In the genomic region with DNA sequence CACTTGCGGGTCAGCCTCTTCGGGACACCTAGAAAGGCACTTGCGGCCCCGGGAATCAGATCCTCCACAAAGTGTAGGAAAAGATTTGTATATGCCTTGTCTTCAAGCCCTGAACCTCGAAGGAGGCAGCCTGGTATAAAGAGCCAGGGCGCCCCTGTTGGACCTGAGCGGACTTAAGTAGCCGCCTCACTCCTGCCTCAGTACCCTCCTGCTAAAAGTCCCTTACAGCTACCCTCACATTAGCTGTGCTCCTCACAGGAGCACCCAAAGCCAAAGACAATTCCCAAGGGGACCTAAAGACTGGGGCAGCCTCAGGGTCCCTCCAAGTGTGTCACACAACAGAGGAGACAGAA, we compare ENCODE assay signal across 9 mouse cellular contexts. TPM values are rescaled to one million over a fixed set of nuclear protein-coding genes. Genes with fewer than 3 reads are reported as not detected.
DNase-seq lines count a peak whose midpoint lies in the region; ATAC-seq and TF ChIP-seq lines count a peak whose summit lies in the region.
"Had no signal": no experiment of that assay in that cellular context is flagged by ENCODE, and none has a peak within 500 bp of the region (broad histone marks: within the 10 kb centered on the region; RNA-seq: fewer than 3 reads in every experiment).

No protein-coding gene starts in this region.

- H3K27ac ChIP-seq in layer of hippocampus, adult 2 months, result 0 out of 2 replicates have a peak overlapping the region, but pooled peaks have one; percentile 28
- H3K27ac ChIP-seq in forebrain, embryonic 11.5 days (ENCODE audit: low read depth, low read length), result no peak overlapping the region
- H3K27ac ChIP-seq in limb, embryonic 13.5 days, result no peak overlapping the region
- H3K27ac ChIP-seq in olfactory bulb, adult 2 months (ENCODE audit: insufficient read depth, low read depth, low read length), result no peak overlapping the region
- H3K27ac ChIP-seq: liver, embryonic 14.5 days had no signal

- peaks cover 14% of the 10 kb centered on the region; the same call in 1 of the 2 replicates for H3K27me3 ChIP-seq in forebrain, embryonic 11.5 days (ENCODE audit: control insufficient read depth, insufficient read depth, low read length)
- peaks cover 35% of the 10 kb centered on the region for H3K27me3 ChIP-seq in limb, embryonic 13.5 days

- H3K4me2 ChIP-seq in forebrain, embryonic 11.5 days (ENCODE audit: low read depth, low read length, severe bottlenecking), result peak overlapping the region; percentile 65
- H3K4me2 ChIP-seq in limb, embryonic 13.5 days (replicated peaks), result peak overlapping the region; percentile 71

- no peaks in the 10 kb centered on the region for H3K36me3 ChIP-seq in forebrain, embryonic 11.5 days (ENCODE audit: control insufficient read depth, insufficient read depth, low read length)
- H3K36me3 ChIP-seq in limb, embryonic 13.5 days, result no peaks in the 10 kb centered on the region

- WGBS in forebrain, embryonic 11.5 days, result 23% methylated on average over 8 of the region's 8 CpGs
- WGBS in limb, embryonic 13.5 days, result 16% methylated on average over 8 of the region's 8 CpGs
- WGBS in olfactory bulb, adult 2 months, result 9% methylated on average over 8 of the region's 8 CpGs

- no peak for TF ChIP-seq POLR2A in olfactory bulb, adult 2 months (IDR thresholded peaks at IDR 0.05; ENCODE audit: insufficient read depth, low read depth, low read length)

- peak overlapping the region; percentile 43 for H3K9ac ChIP-seq in forebrain, embryonic 11.5 days (ENCODE audit: low read length)
- H3K9ac ChIP-seq in limb, embryonic 13.5 days, result peak overlapping the region; percentile 63
- H3K9ac ChIP-seq: liver, embryonic 14.5 days had no signal

- no peak for TF ChIP-seq CTCF in layer of hippocampus, adult 2 months (conservative IDR thresholded peaks at IDR 0.05)
- no peak for TF ChIP-seq CTCF in olfactory bulb, adult 2 months (IDR thresholded peaks at IDR 0.05; ENCODE audit: insufficient read depth, low read depth, low read length)

- H3K4me3 ChIP-seq in layer of hippocampus, adult 2 months, result peak overlapping the region; percentile 54
- peak overlapping the region; percentile 29 for H3K4me3 ChIP-seq in forebrain, embryonic 11.5 days (ENCODE audit: low read depth, low read length)
- H3K4me3 ChIP-seq in limb, embryonic 13.5 days, result peak overlapping the region; percentile 41
- peak overlapping the region; percentile 44 for H3K4me3 ChIP-seq in olfactory bulb, adult 2 months (ENCODE audit: insufficient read depth, low read depth, low read length)

- ATAC-seq in forebrain, embryonic 11.5 days (replicated peaks; ENCODE audit: low FRiP score), result no peak
- no peak for ATAC-seq in limb, embryonic 13.5 days (ENCODE audit: low FRiP score, low read depth)
- ATAC-seq in megakaryocyte progenitor cell, adult 5-6 weeks (replicated peaks; ENCODE audit: poor library complexity), result no peak

- H3K9me3 ChIP-seq in forebrain, embryonic 11.5 days (ENCODE audit: control insufficient read depth, low read length), result no peaks in the 10 kb centered on the region
- H3K9me3 ChIP-seq in limb, embryonic 13.5 days, result no peaks in the 10 kb centered on the region

- DNase-seq in layer of hippocampus, adult 2 months (ENCODE audit: low spot score in 2 of 2), result no peak
- no peak for DNase-seq in layer of hippocampus, adult 8-10 months (ENCODE audit: low spot score in 2 of 2)
- DNase-seq in forebrain, embryonic 11.5 days (ENCODE audit: low spot score), result no peak
- no peak for DNase-seq in right cerebral cortex, postnatal 4 days
- DNase-seq in urinary bladder, postnatal 14 days (ENCODE audit: low spot score), result no peak

- H3K4me1 ChIP-seq in forebrain, embryonic 11.5 days (replicated peaks; ENCODE audit: control insufficient read depth, insufficient read depth, low read length), result peaks cover 7% of the 10 kb centered on the region; the same call in 1 of the 2 replicates
- H3K4me1 ChIP-seq in limb, embryonic 13.5 days, result 0 out of 2 replicates have a peak, but pooled peaks cover 11% of the 10 kb centered on the region
- H3K4me1 ChIP-seq in olfactory bulb, adult 2 months (ENCODE audit: control insufficient read depth, insufficient read depth, low read length), result peaks cover 10% of the 10 kb centered on the region; the same call in 1 of the 2 replicates

RNA-seq across cellular contexts. Expression of a gene that starts 0.4 kb away (rescaled TPM):
- total RNA-seq in layer of hippocampus, adult 2 months (2021), result 10 to 100 TPM; 37.4 to 41.5 TPM
- 10 to 100 TPM; 43.0 to 47.6 (median 45.7) TPM for total RNA-seq in layer of hippocampus, adult 8-10 months (2022)
- 0.86 and 0.87 TPM in 2 replicates for polyA plus RNA-seq in forebrain, embryonic 11.5 days (2014; fragmentation: Nextera tagmentation; extraction: Ambion mirVana)
- 0.28 and 0.29 TPM in 2 replicates for polyA plus RNA-seq in limb, embryonic 13.5 days (2015; fragmentation: Nextera tagmentation; extraction: Ambion mirVana)
- polyA plus RNA-seq in olfactory bulb, adult 2 months (2012; ENCODE audit: insufficient read depth, insufficient read length, low replicate concordance, missing spikeins), result not detected in 2 replicates
- total RNA-seq in megakaryocyte progenitor cell, adult 5-6 weeks (2015), result 2.7 and 5.1 TPM in 2 replicates
- total RNA-seq in megakaryocyte progenitor cell, adult 5-6 weeks (2017), result 1.4 and 2.9 TPM in 2 replicates

RNA-seq across cellular contexts. Expression of a gene that starts 8.4 kb away (rescaled TPM):
- total RNA-seq in layer of hippocampus, adult 2 months (2021), result 10 to 100 TPM; 37.1 to 44.4 TPM
- 10 to 100 TPM; 36.6 to 46.0 (median 40.5) TPM for total RNA-seq in layer of hippocampus, adult 8-10 months (2022)
- polyA plus RNA-seq in forebrain, embryonic 11.5 days (2014; fragmentation: Nextera tagmentation; extraction: Ambion mirVana), result 34.9 and 38.6 TPM in 2 replicates
- 30.6 and 31.1 TPM in 2 replicates for polyA plus RNA-seq in limb, embryonic 13.5 days (2015; fragmentation: Nextera tagmentation; extraction: Ambion mirVana)
- polyA plus RNA-seq in olfactory bulb, adult 2 months (2012; ENCODE audit: insufficient read depth, insufficient read length, low replicate concordance, missing spikeins), result not detected in 2 replicates
- total RNA-seq in megakaryocyte progenitor cell, adult 5-6 weeks (2015), result 6.0 and 6.4 TPM in 2 replicates
- 5.9 and 11.2 TPM in 2 replicates for total RNA-seq in megakaryocyte progenitor cell, adult 5-6 weeks (2017)

RNA-seq across cellular contexts. Expression of a gene that starts 39.9 kb away (rescaled TPM):
- 100 to 1,000 TPM; 232 to 233 TPM for total RNA-seq in layer of hippocampus, adult 2 months (2021)
- total RNA-seq in layer of hippocampus, adult 8-10 months (2022), result 100 to 1,000 TPM; 224 to 240 (median 229) TPM
- 171 and 174 TPM in 2 replicates for polyA plus RNA-seq in forebrain, embryonic 11.5 days (2014; fragmentation: Nextera tagmentation; extraction: Ambion mirVana)
- polyA plus RNA-seq in limb, embryonic 13.5 days (2015; fragmentation: Nextera tagmentation; extraction: Ambion mirVana), result 158 and 160 TPM in 2 replicates
- polyA plus RNA-seq in olfactory bulb, adult 2 months (2012; ENCODE audit: insufficient read depth, insufficient read length, low replicate concordance, missing spikeins), result not detected in 2 replicates
- 13.7 and 15.5 TPM in 2 replicates for total RNA-seq in megakaryocyte progenitor cell, adult 5-6 weeks (2015)
- total RNA-seq in megakaryocyte progenitor cell, adult 5-6 weeks (2017), result 36.1 and 44.2 TPM in 2 replicates

Comparison
In these comparisons a context has a peak if more than half of its experiments do, and no peak if none do; other contexts are left out.
1. RNA of a gene that starts 0.4 kb away (total RNA-seq): 43.0 to 47.6 TPM in layer of hippocampus, adult 8-10 months and 37.4 to 41.5 TPM in layer of hippocampus, adult 2 months; 1.4 to 5.1 TPM in megakaryocyte progenitor cell, adult 5-6 weeks; every median in the first group is over 4 times any median in the second.
2. RNA of a gene that starts 39.9 kb away (total RNA-seq): 232 to 233 TPM in layer of hippocampus, adult 2 months and 224 to 240 TPM in layer of hippocampus, adult 8-10 months; 13.7 to 44.2 TPM in megakaryocyte progenitor cell, adult 5-6 weeks; every median in the first group is over 4 times any median in the second.
3. Peak in every context shown above with its lines, with median percentiles within 50 percentile points of each other: H3K4me3 ChIP-seq.